Mouse (Mus musculus): ENCODE data around the gene C530008M17Rik.

- TF ChIP-seq CTCF (IDR thresholded peaks at IDR 0.05) (no peak), EP300 (IDR thresholded peaks at IDR 0.05) (no peak)
Observed at GRCm38 (mm10) chr5:76644234-76644633, 12.1 kb upstream of the C530008M17Rik start.

Measured in lung, postnatal 0 days (tissue).